Comparison of ENCODE assay signal across 8 mouse cellular contexts in the genomic region with DNA sequence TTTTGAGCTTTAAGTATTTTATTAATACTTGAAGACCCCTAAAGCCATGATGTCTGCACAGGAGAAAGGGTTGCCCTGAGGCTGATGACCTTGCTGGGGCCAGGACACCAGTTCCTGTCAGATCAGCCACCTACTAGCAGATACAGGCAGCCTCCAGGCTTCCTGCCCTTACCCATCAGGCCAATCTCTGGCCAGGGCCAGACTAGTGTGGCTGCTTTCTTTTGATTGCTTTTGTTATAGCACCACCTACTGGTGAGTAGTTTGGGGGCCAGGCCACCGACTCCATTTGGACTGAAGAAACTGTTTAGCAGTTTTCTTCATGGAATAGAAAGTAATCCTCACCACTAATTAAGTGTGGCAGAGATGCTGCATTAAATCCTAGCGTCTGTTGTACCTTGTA.
A peak's percentile ranks its signal among the peaks of the same experiment; 100 is the strongest.
DNase-seq lines count a peak whose midpoint lies in the region; ATAC-seq lines count a peak whose summit lies in the region.

No protein-coding gene starts in this region.

- no peaks in the 10 kb centered on the region for H3K9me3 ChIP-seq in heart, embryonic 12.5 days (replicated peaks)
- no peaks in the 10 kb centered on the region for H3K9me3 ChIP-seq in kidney, embryonic 15.5 days (replicated peaks)
- H3K9me3 ChIP-seq in liver, embryonic 12.5 days (replicated peaks), result no peaks in the 10 kb centered on the region
- no peaks in the 10 kb centered on the region for H3K9me3 ChIP-seq in stomach, embryonic 15.5 days

- H3K9ac ChIP-seq in heart, embryonic 12.5 days, result no peak overlapping the region
- H3K9ac ChIP-seq in kidney, embryonic 15.5 days, result no peak overlapping the region
- no peak overlapping the region for H3K9ac ChIP-seq in liver, embryonic 12.5 days
- no peak overlapping the region for H3K9ac ChIP-seq in stomach, embryonic 15.5 days

- no peak overlapping the region for H3K4me2 ChIP-seq in heart, embryonic 12.5 days
- no peak overlapping the region for H3K4me2 ChIP-seq in kidney, embryonic 15.5 days
- H3K4me2 ChIP-seq in liver, embryonic 12.5 days, result no peak overlapping the region
- H3K4me2 ChIP-seq in stomach, embryonic 15.5 days, result no peak overlapping the region

- no peak overlapping the region for H3K4me3 ChIP-seq in heart, embryonic 12.5 days
- H3K4me3 ChIP-seq in kidney, embryonic 15.5 days (replicated peaks), result no peak overlapping the region
- no peak overlapping the region for H3K4me3 ChIP-seq in liver, embryonic 12.5 days
- H3K4me3 ChIP-seq in stomach, embryonic 15.5 days (replicated peaks), result no peak overlapping the region

- peak; percentile 59; the same call in 1 of the 2 replicates for ATAC-seq in heart, embryonic 12.5 days (ENCODE audit: insufficient number of reproducible peaks, low FRiP score)
- peak; percentile 73 for ATAC-seq in kidney, embryonic 15.5 days (replicated peaks; ENCODE audit: low FRiP score)
- ATAC-seq in liver, embryonic 12.5 days, result peak; percentile 44; the same call in 1 of the 2 replicates
- peak; percentile 47; the same call in 1 of the 2 replicates for ATAC-seq in stomach, embryonic 15.5 days (ENCODE audit: insufficient read depth, low FRiP score, low read depth)

- peaks cover 2% of the 10 kb centered on the region for H3K4me1 ChIP-seq in heart, embryonic 12.5 days (replicated peaks)
- H3K4me1 ChIP-seq in kidney, embryonic 15.5 days, result no peaks in the 10 kb centered on the region
- no peaks in the 10 kb centered on the region for H3K4me1 ChIP-seq in liver, embryonic 12.5 days
- no peaks in the 10 kb centered on the region for H3K4me1 ChIP-seq in stomach, embryonic 15.5 days

- no peak overlapping the region for H3K27ac ChIP-seq in heart, embryonic 12.5 days (ENCODE audit: poor library complexity, severe bottlenecking)
- H3K27ac ChIP-seq in kidney, embryonic 15.5 days, result no peak overlapping the region
- H3K27ac ChIP-seq in liver, embryonic 12.5 days, result no peak overlapping the region
- no peak overlapping the region for H3K27ac ChIP-seq in stomach, embryonic 15.5 days

- 10% methylated on average over 2 of the region's 2 CpGs for WGBS in heart, embryonic 12.5 days
- WGBS in kidney, embryonic 15.5 days, result 8% methylated on average over 2 of the region's 2 CpGs
- WGBS in liver, embryonic 12.5 days (ENCODE audit: insufficient replicate concordance), result 2% methylated on average over 2 of the region's 2 CpGs
- 7% methylated on average over 2 of the region's 2 CpGs for WGBS in stomach, embryonic 15.5 days

- H3K36me3 ChIP-seq in heart, embryonic 12.5 days, result peaks cover 34% of the 10 kb centered on the region
- peaks cover 36% of the 10 kb centered on the region for H3K36me3 ChIP-seq in kidney, embryonic 15.5 days
- H3K36me3 ChIP-seq in liver, embryonic 12.5 days, result peaks cover 13% of the 10 kb centered on the region
- H3K36me3 ChIP-seq in stomach, embryonic 15.5 days, result no peaks in the 10 kb centered on the region

- no peaks in the 10 kb centered on the region for H3K27me3 ChIP-seq in heart, embryonic 12.5 days (replicated peaks)
- H3K27me3 ChIP-seq in kidney, embryonic 15.5 days, result no peaks in the 10 kb centered on the region
- H3K27me3 ChIP-seq in liver, embryonic 12.5 days (replicated peaks), result no peaks in the 10 kb centered on the region
- H3K27me3 ChIP-seq in stomach, embryonic 15.5 days (replicated peaks), result no peaks in the 10 kb centered on the region

- peak; percentile 78 for DNase-seq in A20 (ENCODE audit: low read depth, low spot score)
- peak; percentile 66 to 90 for DNase-seq in adrenal gland, adult (ENCODE audit: inconsistent age in 2 of 2, low spot score in 1 of 2)
- DNase-seq in embryo, embryonic 11 days, result peak; percentile 87
- DNase-seq in natural killer cell, adult 2 months (ENCODE audit: low spot score in 2 of 2), result peak; percentile 44 to 65
